Mouse (Mus musculus): ENCODE results near the gene Tbr1.

The Tbr1 gene

DNA sequence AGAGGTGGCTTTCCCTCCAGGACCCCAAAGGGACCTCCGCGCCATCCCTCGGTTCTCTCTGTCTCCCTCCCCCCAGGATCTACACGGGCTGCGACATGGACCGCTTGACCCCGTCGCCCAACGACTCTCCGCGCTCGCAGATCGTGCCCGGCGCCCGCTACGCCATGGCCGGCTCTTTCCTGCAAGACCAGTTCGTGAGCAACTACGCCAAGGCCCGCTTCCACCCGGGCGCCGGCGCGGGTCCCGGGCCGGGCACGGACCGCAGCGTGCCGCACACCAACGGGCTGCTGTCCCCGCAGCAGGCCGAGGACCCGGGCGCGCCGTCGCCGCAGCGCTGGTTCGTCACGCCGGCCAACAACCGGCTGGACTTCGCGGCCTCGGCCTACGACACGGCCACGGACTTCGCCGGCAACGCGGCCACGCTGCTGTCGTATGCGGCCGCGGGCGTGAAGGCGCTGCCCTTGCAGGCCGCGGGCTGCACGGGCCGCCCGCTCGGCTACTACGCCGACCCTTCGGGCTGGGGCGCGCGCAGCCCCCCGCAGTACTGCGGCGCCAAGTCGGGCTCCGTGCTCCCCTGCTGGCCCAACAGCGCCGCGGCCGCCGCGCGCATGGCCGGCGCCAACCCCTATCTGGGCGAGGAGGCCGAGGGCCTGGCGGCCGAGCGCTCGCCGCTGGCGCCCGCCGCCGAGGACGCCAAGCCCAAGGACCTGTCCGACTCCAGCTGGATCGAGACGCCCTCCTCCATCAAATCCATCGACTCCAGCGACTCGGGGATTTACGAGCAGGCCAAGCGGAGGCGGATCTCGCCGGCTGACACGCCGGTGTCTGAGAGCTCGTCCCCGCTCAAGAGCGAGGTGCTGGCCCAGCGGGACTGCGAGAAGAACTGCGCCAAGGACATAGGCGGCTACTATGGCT is 9.0 kb downstream of the Tbr1 start:
- DNase-seq (ENCODE audit: low spot score), result no peak

- no peak for DNase-seq (ENCODE audit: low spot score)
Measured at GRCm38 (mm10) chr2:61812536-61812935, 9.8 kb downstream of the Tbr1 start.

GRCm38 (mm10) chr2:61813106-61813505 is 10.4 kb downstream of the Tbr1 start:
- DNase-seq (ENCODE audit: low spot score), result no peak

- DNase-seq (ENCODE audit: low spot score), result no peak
Measured at GRCm38 (mm10) chr2:61813521-61813920, 10.8 kb downstream of the Tbr1 start.

- DNase-seq (ENCODE audit: low spot score), result peak; percentile 43
Measured at GRCm38 (mm10) chr2:61814548-61815473, 12.1 kb downstream of the Tbr1 start.

GRCm38 (mm10) chr2:61815583-61816313 is 13.0 kb downstream of the Tbr1 start:
- peak; percentile 45 for DNase-seq (ENCODE audit: low spot score)

DNA sequence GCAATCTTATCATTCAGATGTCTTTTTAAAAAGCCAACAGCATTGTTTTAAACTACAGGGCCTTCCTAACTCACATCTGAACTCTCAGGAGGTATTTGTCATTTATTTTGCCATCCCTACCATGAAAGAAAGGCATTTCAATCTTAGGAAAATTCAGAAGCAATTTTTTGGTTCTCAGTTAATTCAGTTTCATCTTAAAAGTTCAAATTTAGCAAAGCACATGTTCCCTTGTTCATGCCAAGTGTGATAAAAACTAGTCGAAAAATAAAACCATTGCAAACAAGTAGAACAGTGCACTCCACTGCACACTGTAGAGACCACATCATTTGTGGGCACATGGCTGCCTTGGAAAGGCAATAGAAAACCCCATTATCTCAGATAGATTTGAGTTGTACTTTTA is 15.5 kb downstream of the Tbr1 start:
- DNase-seq (ENCODE audit: low spot score), result no peak

GRCm38 (mm10) chr2:61820203-61820602 is 17.5 kb downstream of the Tbr1 start:
- DNase-seq (ENCODE audit: low spot score), result no peak

DNA sequence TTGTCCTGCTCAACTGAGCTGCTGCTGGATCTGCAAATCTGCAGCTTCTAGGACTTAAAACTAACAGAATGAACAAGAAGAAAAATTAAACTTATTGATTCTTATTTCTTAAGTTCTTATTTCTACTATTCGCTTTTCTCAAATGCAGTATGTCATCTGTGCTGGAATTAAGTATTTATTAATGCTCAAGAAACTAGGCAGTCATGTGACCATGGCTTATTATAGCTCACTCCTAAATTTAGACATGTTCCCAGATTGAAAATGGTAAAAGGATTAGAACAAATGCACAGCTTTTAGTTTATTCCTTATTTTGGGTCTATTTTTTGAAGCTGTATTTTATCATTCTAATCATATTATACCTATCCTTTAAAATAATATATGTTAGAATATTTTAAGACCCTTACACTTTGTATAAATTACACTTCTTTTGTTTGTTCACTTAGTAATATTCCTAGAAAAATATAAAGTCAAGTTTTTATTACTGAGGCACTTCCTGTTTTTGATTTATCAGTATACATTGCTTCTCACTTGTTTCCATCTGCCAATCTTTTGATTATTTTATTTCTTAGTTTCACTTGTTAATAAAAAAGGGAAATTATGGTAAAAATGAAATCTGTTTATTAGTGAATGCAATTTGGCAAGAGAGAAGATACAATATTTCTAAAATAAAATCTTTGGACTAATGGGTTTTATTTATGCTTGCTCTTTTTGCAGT is 20.9 kb downstream of the Tbr1 start:
- DNase-seq (ENCODE audit: low spot score), result no peak

DNA sequence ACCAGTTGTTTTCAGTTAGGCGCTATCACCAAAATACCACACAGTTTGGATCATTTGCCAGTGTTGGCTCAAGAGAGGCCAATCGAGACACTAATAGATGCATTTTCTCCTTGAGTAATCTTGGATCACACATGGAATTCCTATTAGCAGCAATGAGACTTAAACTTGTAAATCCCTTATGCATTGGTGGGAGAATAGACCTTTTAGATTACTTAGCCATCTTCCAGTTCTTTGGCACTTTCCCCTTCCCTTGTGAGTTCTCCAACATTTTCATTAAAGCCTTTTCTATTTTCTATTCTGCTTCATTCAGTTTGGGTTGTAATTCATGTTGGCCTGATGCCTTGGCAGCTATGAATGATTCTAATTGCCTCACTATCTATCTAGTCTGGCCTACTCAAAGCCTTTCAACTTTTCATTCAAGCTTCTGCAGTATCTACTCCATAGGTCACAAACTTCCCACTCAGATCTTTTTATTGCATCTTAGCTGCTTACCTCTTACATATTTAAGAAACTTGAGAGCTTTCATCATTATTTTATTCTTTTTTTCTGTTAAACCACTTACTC is 34.6 kb downstream of the Tbr1 start:
- no peak for DNase-seq (ENCODE audit: low spot score)
